Mouse (Mus musculus) small intestine, adult 2 months (tissue): ENCODE measurements at regions not wholly inside any gene's neighbourhood (a gene's known extent, or its start where the extent isn't known, plus 50 kb on each side); places are given as distances from the start of the nearest gene placed in this dataset.

Experiments used
- CTCF ChIP-seq: fragments of 200-500 bp; IDR thresholded peaks from 2 replicates; pipeline ENCODE4 v1.5.1; 2012; ENCODE audit warnings: low read depth, mild to moderate bottlenecking, control low read depth, inconsistent platforms, low read length, moderate library complexity, mixed read lengths; ENCODE audit not compliant: insufficient replicate concordance, insufficient read length; ENCODE audit errors: extremely low read depth
- POLR2A ChIP-seq: fragments of 200-500 bp; IDR thresholded peaks from 2 replicates; pipeline ENCODE4 v1.6.1; 2012; ENCODE audit warnings: low read depth, mild to moderate bottlenecking, control low read depth, inconsistent platforms, low read length, moderate library complexity

DNA sequence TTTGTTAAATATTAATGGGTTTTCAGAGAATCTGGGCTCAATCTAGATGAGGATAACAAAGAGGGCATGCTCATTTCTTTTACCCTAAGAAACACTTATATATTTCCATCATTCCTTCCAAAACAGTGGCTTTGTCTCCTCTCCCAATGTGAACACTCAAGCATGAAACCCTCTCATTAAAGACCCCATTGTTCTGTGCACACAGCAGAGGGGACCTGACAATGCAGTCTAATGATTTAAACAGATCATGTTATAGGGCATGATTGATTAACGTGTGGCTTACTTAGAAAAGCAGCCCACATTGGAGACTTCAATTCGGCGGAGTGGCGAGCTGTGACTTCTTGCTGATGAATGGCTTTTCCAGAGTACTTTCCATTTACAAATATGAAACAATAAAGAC lies 123.6 kb upstream of the Tgfbr2 start:
- TF ChIP-seq POLR2A (no peak), CTCF (no peak)
